9 mouse cellular contexts compared by ENCODE assay signal in genomic region chr12:44430996-44431395, GRCm38 (mm10).
DNase-seq lines count a peak whose midpoint lies in the region; ATAC-seq and TF ChIP-seq lines count a peak whose summit lies in the region.
"Had no signal": no experiment of that assay in that cellular context is flagged by ENCODE, and none has a peak within 500 bp of the region (broad histone marks: within the 10 kb centered on the region; RNA-seq: fewer than 3 reads in every experiment).

No protein-coding gene starts in this region.

- H3K9ac ChIP-seq in intestine, postnatal 0 days (ENCODE audit: low read depth, low read length): no peak overlapping the region
- H3K9ac ChIP-seq: lung, embryonic 15.5 days had no signal

- peak; percentile 14 for DNase-seq in lung, postnatal 10 days
- no peak for DNase-seq in lung, postnatal 25 days (ENCODE audit: low spot score)
- peak; percentile 67 to 81 for DNase-seq in frontal cortex, postnatal 36 days (ENCODE audit: low spot score in 2 of 2)
- DNase-seq in left cerebral cortex, postnatal 10 days (ENCODE audit: extremely low spot score in 1 of 2, low spot score in 2 of 2): peak; percentile 48 to 57
- DNase-seq in right cerebral cortex, postnatal 25 days: peak; percentile 72
- no peak for DNase-seq in Muller cell, postnatal 12 days (ENCODE audit: inconsistent ontology term)
- DNase-seq in spleen, postnatal 14 days (ENCODE audit: low spot score in 2 of 2): no peak

- no peaks in the 10 kb centered on the region for H3K4me1 ChIP-seq in intestine, postnatal 0 days (replicated peaks; ENCODE audit: control insufficient read depth, insufficient read depth, low read length)
- H3K4me1 ChIP-seq: lung, embryonic 15.5 days had no signal

- WGBS in intestine, postnatal 0 days: 68% methylated on average over 7 of the region's 7 CpGs

- no peaks in the 10 kb centered on the region for H3K36me3 ChIP-seq in intestine, postnatal 0 days (ENCODE audit: control insufficient read depth, insufficient read depth)
- H3K36me3 ChIP-seq: lung, embryonic 15.5 days had no signal

- no peak overlapping the region for H3K27ac ChIP-seq in intestine, postnatal 0 days (ENCODE audit: low read depth, low read length)
- H3K27ac ChIP-seq: lung, embryonic 15.5 days had no signal

- H3K27me3 ChIP-seq in intestine, postnatal 0 days (replicated peaks; ENCODE audit: control insufficient read depth, insufficient read depth, low read length): no peaks in the 10 kb centered on the region
- H3K27me3 ChIP-seq: lung, embryonic 15.5 days had no signal

- no peak for TF ChIP-seq CTCF in intestine, postnatal 0 days (IDR thresholded peaks at IDR 0.05; ENCODE audit: low read depth)

- no peak overlapping the region for H3K4me2 ChIP-seq in intestine, postnatal 0 days (replicated peaks; ENCODE audit: low read depth)
- H3K4me2 ChIP-seq: lung, embryonic 15.5 days had no signal

- ATAC-seq in intestine, postnatal 0 days: no peak

- intact Hi-C loops in left cerebral cortex, postnatal 10 days (cut with DNase I): no loop called here

- H3K9me3 ChIP-seq in intestine, postnatal 0 days (ENCODE audit: control insufficient read depth): no peaks in the 10 kb centered on the region
- H3K9me3 ChIP-seq: lung, embryonic 15.5 days had no signal

- no peak overlapping the region for H3K4me3 ChIP-seq in intestine, postnatal 0 days (ENCODE audit: low read depth, low read length)
- H3K4me3 ChIP-seq: lung, embryonic 15.5 days had no signal

Comparison
In these comparisons a context has a peak if more than half of its experiments do, and no peak if none do; other contexts are left out.
1. DNase-seq: peak in lung, postnatal 10 days (single experiment), frontal cortex, postnatal 36 days (2 of 2), left cerebral cortex, postnatal 10 days (2 of 2) and right cerebral cortex, postnatal 25 days (single experiment); none in lung, postnatal 25 days (single experiment), Muller cell, postnatal 12 days (single experiment) and spleen, postnatal 14 days (0 of 2).